Mouse (Mus musculus): Measurements from ENCODE around the gene Gm49358. TPM values are rescaled to one million over a fixed set of nuclear protein-coding genes. Genes with fewer than 3 reads are reported as not detected.
A peak's percentile ranks its signal among the peaks of the same experiment; 100 is the strongest.

Gene Gm49358
- total and polyA plus RNA-seq, 3 experiments = 2.0 TPM; not detected in 2

- peak; percentile 19; the same call in 1 of the 2 replicates for TF ChIP-seq CHD2 (IDR thresholded peaks at IDR 0.05; ENCODE audit: low read length)
- peak; percentile 95 for TF ChIP-seq ELF1 (IDR thresholded peaks at IDR 0.05; ENCODE audit: low read depth, low read length)
- TF ChIP-seq CHD1 (IDR thresholded peaks at IDR 0.05; ENCODE audit: low read depth, low read length) = no peak
- peak; percentile 2; the same call in 1 of the 2 replicates for TF ChIP-seq SMC3 (IDR thresholded peaks at IDR 0.05; ENCODE audit: low read depth, low read length)
- TF ChIP-seq UBTF (IDR thresholded peaks at IDR 0.05; ENCODE audit: low read depth, low read length) = no peak; the same call in 1 of the 2 replicates
- TF ChIP-seq EP300 (IDR thresholded peaks at IDR 0.05; ENCODE audit: low read length) = no peak
- TF ChIP-seq NELFE (IDR thresholded peaks at IDR 0.05; ENCODE audit: low read depth, low read length) = peak; percentile 83
- peak; percentile 80 for TF ChIP-seq USF2 (conservative IDR thresholded peaks at IDR 0.05; ENCODE audit: low read depth, low read length)
- no peak for TF ChIP-seq JUND (conservative IDR thresholded peaks at IDR 0.05; ENCODE audit: low read depth, low read length)
Observed at GRCm38 (mm10) chr10:86727548-86727980, 36.2 kb upstream of the Gm49358 start (continued).

- Histone ChIP-seq H3K27me3 (replicated peaks) (no peaks in the 10 kb centered on the region), H3K27ac (ENCODE audit: insufficient read depth, low read depth) (peak overlapping the region; percentile 82), H3K79me2 (replicated peaks; ENCODE audit: control insufficient read depth, extremely low read depth, insufficient read depth, poor library complexity, severe bottlenecking) (no peaks in the 10 kb centered on the region), H3K4me1 (ENCODE audit: control insufficient read depth in 1 of 2, insufficient read depth in 2 of 2) (peaks cover 18 to 47% of the 10 kb centered on the region in 2 experiments), H3K9me3 (replicated peaks; ENCODE audit: low read length) (no peaks in the 10 kb centered on the region), H3K4me3 (replicated peaks in 1 of 3; ENCODE audit: low read depth in 2 of 3, low read length in 2 of 3, poor library complexity in 1 of 3) (peak overlapping the region; percentile 16 to 64 (median 49)), H3K9ac (ENCODE audit: insufficient read depth, low read depth) (peak overlapping the region; percentile 41), H3K4me2 (ENCODE audit: insufficient read depth, low read depth, poor library complexity, severe bottlenecking) (peak overlapping the region; percentile 78; the same call in 1 of the 2 replicates), H3K36me3 (replicated peaks in 1 of 2; ENCODE audit: control insufficient read depth in 1 of 2, insufficient read depth in 1 of 2, low read length in 1 of 2) (peaks cover under 1 to 2% of the 10 kb centered on the region in 2 experiments)
- TF ChIP-seq TCF12 (IDR thresholded peaks at IDR 0.05; ENCODE audit: low read depth, low read length) (no peak), ZMIZ1 (IDR thresholded peaks at IDR 0.05; ENCODE audit: low read depth, low read length) (no peak), UBTF (IDR thresholded peaks at IDR 0.05; ENCODE audit: low read depth, low read length) (no peak)
- dilution Hi-C loops (cut with MboI; ENCODE audit: extremely low pct_ligation_motif_present, extremely low pct_unique_long_range_greater_than_20kb, low sequenced_read_pairs) = no loop called here
- DNase-seq (ENCODE audit: extremely low read depth) = no peak
- in situ Hi-C loops (cut with MboI; ENCODE audit: low pct_ligation_motif_present, low pct_unique_long_range_greater_than_20kb, low sequenced_read_pairs) = no loop called here
Observed at GRCm38 (mm10) chr10:86728176-86728575, 35.6 kb upstream of the Gm49358 start.

DNA sequence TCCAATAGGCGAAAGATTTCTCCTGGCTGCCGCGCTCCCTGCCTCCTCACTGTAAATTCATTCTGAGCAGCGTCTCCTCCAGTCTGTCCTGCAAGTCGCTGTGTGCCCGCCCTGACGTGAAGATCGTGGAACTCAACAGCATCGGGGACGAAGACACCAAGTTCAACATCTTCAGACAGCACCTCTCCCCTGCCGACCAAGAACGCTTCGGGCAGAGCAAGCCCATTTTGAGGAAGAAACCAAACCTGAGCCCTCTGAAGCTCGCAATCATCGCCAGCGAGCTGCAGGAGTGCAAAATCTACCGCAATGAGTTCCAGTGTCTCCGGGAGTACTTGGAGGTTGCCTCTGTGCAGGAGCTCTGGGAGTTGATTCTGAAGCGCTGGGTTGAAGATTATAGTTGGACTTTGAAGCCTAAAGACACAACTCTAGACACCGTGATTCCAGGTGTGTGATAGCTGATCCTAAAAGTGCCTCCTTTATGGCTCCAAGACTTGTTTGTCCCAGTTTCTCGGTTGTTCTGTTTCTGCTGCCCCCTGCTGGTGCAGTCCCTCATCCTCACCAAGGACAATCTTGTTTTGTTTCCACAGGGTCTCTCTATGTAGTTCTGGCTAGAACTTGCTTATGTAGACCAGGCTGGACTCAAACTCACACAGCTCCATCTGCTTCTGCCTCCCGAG, 32.8 kb upstream of the Gm49358 start:
- Histone ChIP-seq H3K27ac (ENCODE audit: insufficient read depth, low read depth) (no peak overlapping the region), H3K4me2 (ENCODE audit: insufficient read depth, low read depth, poor library complexity, severe bottlenecking) (no peak overlapping the region), H3K9ac (ENCODE audit: insufficient read depth, low read depth) (no peak overlapping the region), H3K4me3 (replicated peaks in 1 of 3; ENCODE audit: low read depth in 2 of 3, low read length in 2 of 3, poor library complexity in 1 of 3) (no peak overlapping the region), H3K9me3 (replicated peaks; ENCODE audit: low read length) (no peaks in the 10 kb centered on the region), H3K36me3 (replicated peaks in 1 of 2; ENCODE audit: control insufficient read depth in 1 of 2, insufficient read depth in 1 of 2, low read length in 1 of 2) (peaks cover 4 to 11% of the 10 kb centered on the region in 2 experiments), H3K79me2 (replicated peaks; ENCODE audit: control insufficient read depth, extremely low read depth, insufficient read depth, poor library complexity, severe bottlenecking) (no peaks in the 10 kb centered on the region), H3K4me1 (ENCODE audit: control insufficient read depth in 1 of 2, insufficient read depth in 2 of 2) (peaks cover 7 to 26% of the 10 kb centered on the region in 2 experiments), H3K27me3 (replicated peaks) (no peaks in the 10 kb centered on the region)
- TF ChIP-seq SMC3 (IDR thresholded peaks at IDR 0.05; ENCODE audit: low read depth, low read length) (peak; percentile 85), UBTF (IDR thresholded peaks at IDR 0.05; ENCODE audit: low read depth, low read length) (no peak), RCOR1 (conservative IDR thresholded peaks at IDR 0.05; ENCODE audit: low read depth, low read length) (no peak), CTCF (conservative IDR thresholded peaks at IDR 0.05 in 1 of 2, IDR thresholded peaks at IDR 0.05 in 1 of 2; ENCODE audit: low read depth in 2 of 2, low read length in 2 of 2) (peak; percentile 82 to 86), BHLHE40 (IDR thresholded peaks at IDR 0.05; ENCODE audit: low read depth, low read length) (0 out of 2 replicates have a peak, but pooled peaks have one; percentile 6), MAZ (IDR thresholded peaks at IDR 0.05; ENCODE audit: low read depth, low read length) (no peak), ZC3H11A (IDR thresholded peaks at IDR 0.05; ENCODE audit: low read depth, low read length) (peak; percentile 43; the same call in 1 of the 2 replicates), MAFK (IDR thresholded peaks at IDR 0.05; ENCODE audit: insufficient replicate concordance, low read length) (no peak), IRF4 (IDR thresholded peaks at IDR 0.05; ENCODE audit: low read depth, low read length) (peak; percentile 34; the same call in 1 of the 2 replicates), TCF12 (IDR thresholded peaks at IDR 0.05; ENCODE audit: low read depth, low read length) (no peak), E2F4 (IDR thresholded peaks at IDR 0.05; ENCODE audit: insufficient replicate concordance, low read depth, low read length) (no peak), RAD21 (IDR thresholded peaks at IDR 0.05; ENCODE audit: low read depth, low read length) (peak; percentile 83)
- DNase-seq (ENCODE audit: extremely low read depth) = peak; percentile 77
- in situ Hi-C loops (cut with MboI; ENCODE audit: low pct_ligation_motif_present, low pct_unique_long_range_greater_than_20kb, low sequenced_read_pairs) = no loop called here
- dilution Hi-C loops (cut with MboI; ENCODE audit: extremely low pct_ligation_motif_present, extremely low pct_unique_long_range_greater_than_20kb, low sequenced_read_pairs) = no loop called here

Data from CH12.LX (cell line).